Mouse (Mus musculus) liver, embryonic 12.5 days (tissue): ENCODE results near the gene Zfp174. TPM values are rescaled to one million over a fixed set of nuclear protein-coding genes. Genes with fewer than 3 reads are reported as not detected.

ENCODE experiments used
- ATAC-seq: fragments of 200-750 bp; cut with Nextera tagmentation; 2 replicates; pipeline ENCODE4 v1.8.0; 2017; ENCODE audit warnings: moderate number of reproducible peaks, mild to moderate bottlenecking, moderate library complexity
- H3K27ac ChIP-seq: fragments of 300-500 bp; sonication (generic); 2 replicates; pipeline ENCODE4 v1.5.1; 2016; ENCODE audit warnings: mild to moderate bottlenecking
- H3K27me3 ChIP-seq: fragments of 300-500 bp; sonication (generic); replicated peaks from 2 replicates; pipeline ENCODE4 v1.6.1; 2016; ENCODE audit warnings: mild to moderate bottlenecking, moderate library complexity
- H3K36me3 ChIP-seq: fragments of 300-500 bp; sonication (generic); 2 replicates; pipeline ENCODE4 v1.6.1; 2016; ENCODE audit warnings: mild to moderate bottlenecking, moderate library complexity
- H3K4me1 ChIP-seq: fragments of 300-500 bp; sonication (generic); 2 replicates; pipeline ENCODE4 v1.6.1; 2016
- H3K4me2 ChIP-seq: fragments of 300-500 bp; sonication (generic); 2 replicates; pipeline ENCODE4 v1.6.1; 2016; ENCODE audit warnings: mild to moderate bottlenecking, moderate library complexity
- H3K4me3 ChIP-seq: fragments of 300-500 bp; sonication (generic); 2 replicates; pipeline ENCODE4 v1.5.1; 2016; ENCODE audit warnings: mild to moderate bottlenecking, moderate library complexity
- H3K9ac ChIP-seq: fragments of 300-500 bp; sonication (generic); 2 replicates; pipeline ENCODE4 v1.6.1; 2016; ENCODE audit warnings: mild to moderate bottlenecking, moderate library complexity
- H3K9me3 ChIP-seq: fragments of 300-500 bp; sonication (generic); replicated peaks from 2 replicates; pipeline ENCODE4 v1.6.1; 2016; ENCODE audit warnings: mild to moderate bottlenecking, moderate library complexity
- WGBS: fragments of 180-500 bp; shearing (Covaris S2); methylation state at CpG from one replicate; pipeline ENCODE4 v1.1.7; 2016; ENCODE audit not compliant: insufficient replicate concordance; 5-methylcytosine and 5-hydroxymethylcytosine counted together
- polyA plus RNA-seq: library from polyadenylated mRNA; unstranded; fragments of >200 nt; fragmentation: Nextera tagmentation; extraction: Ambion mirVana; gene quantifications from 2 replicates; pipeline ENCODE4 v1.2.1, GENCODE M21; 2016

Gene Zfp174
- polyA plus RNA-seq, 1 experiment from 2014 or later, result 0.38 TPM

DNA sequence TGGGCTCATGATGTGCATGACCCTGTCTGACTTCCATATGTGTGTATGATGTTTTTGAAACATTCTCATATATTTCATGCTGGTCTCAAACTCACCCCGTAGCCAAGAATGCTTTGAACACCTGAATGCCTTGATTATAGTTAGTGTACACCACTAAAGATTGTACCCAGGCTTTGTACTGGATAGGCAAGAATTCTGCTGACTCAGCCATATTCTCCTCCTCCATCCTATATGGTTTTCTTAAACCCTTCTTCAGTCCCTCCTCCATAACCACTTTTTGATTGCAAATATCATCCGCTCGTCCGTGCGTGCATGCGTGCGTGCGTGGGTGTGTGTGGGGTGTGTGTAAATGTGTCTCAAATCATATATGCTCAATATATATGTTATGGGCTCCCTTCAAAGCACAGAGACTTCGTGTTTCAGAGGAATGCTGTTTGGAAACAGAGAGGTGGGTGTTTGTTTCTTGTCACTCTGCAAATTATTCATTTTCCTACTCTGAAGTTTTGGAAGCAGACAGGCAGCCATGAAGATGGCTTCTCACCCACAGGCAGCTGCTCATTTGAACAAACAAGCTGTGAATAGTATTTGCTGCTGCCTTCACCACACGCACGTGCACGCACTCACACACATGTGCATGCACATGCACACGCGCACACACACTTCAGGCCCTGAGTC is 44.7 kb downstream of the Zfp174 start:
- 87% methylated on average over 14 of the region's 14 CpGs for WGBS
- H3K27me3 ChIP-seq, result no peaks in the 10 kb centered on the region

DNA sequence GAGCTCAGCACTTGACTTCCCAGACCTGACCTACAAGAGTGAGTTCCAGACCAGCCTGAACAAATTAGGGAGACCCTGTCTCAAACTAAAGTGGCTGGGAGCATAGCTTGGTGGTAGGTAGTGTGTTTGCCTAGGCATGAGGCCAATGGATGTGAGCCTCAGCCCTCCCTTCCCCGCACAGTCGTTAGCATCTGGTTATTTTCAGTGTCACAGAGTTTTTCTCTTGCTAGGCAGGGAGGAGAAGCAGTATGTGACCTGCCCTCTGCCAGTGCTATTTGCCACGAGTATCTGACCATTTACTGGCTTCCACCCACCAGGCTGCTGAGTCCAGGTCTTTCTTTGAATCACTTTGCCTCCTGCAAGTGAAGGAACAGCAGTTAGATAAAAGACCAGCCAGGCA is 46.7 kb downstream of the Zfp174 start:
- H3K4me3 ChIP-seq, result no peak overlapping the region
- H3K9ac ChIP-seq, result no peak overlapping the region
- H3K27me3 ChIP-seq, result no peaks in the 10 kb centered on the region
- H3K4me2 ChIP-seq, result no peak overlapping the region
- no peaks in the 10 kb centered on the region for H3K9me3 ChIP-seq
- 65% methylated on average over 3 of the region's 3 CpGs for WGBS
- H3K36me3 ChIP-seq, result peaks cover 45% of the 10 kb centered on the region
- H3K4me1 ChIP-seq, result peaks cover 22% of the 10 kb centered on the region
- ATAC-seq, result no peak
- H3K27ac ChIP-seq, result no peak overlapping the region

More for the DNA sequence above, 44.7 kb downstream of the Zfp174 start:
- Histone ChIP-seq H3K27ac (no peak overlapping the region), H3K36me3 (peaks cover 27% of the 10 kb centered on the region), H3K9me3 (no peaks in the 10 kb centered on the region), H3K4me1 (peaks cover 32% of the 10 kb centered on the region), H3K9ac (no peak overlapping the region), H3K4me2 (no peak overlapping the region), H3K4me3 (no peak overlapping the region)
- no peak for ATAC-seq

DNA sequence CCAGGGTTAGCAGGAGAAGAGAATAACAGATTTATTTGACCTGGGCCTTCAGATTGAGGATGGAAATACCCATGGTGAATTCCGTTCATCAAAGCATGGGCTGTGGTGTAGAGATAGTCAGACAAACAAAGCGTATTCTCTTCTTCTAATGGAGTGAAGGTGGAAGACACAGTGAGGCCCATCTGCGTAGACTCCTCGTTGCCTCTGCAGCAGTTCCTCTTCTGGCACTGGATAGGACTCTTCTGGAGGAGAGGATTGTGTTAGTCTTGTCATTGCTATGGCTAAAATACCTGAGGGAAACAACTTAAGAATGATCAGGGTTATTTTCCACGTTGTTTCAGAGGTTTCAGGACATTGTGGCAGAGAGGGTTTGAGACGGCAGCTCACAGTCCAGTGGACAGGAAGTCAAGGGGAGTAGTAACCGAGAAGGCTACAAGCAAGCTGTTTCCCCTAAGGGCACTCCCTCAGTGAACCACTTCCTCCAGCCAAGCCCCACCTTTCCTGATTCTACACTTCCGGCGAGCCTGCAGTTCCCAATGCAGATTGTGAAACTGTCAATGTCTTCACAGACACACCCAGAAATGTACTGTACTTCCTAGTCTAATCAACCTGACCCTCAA is 48.2 kb downstream of the Zfp174 start:
- peak; percentile 66 for ATAC-seq
- Histone ChIP-seq H3K9ac (no peak overlapping the region; the same call in 1 of the 2 replicates), H3K4me2 (peak overlapping the region; percentile 37), H3K27ac (peak overlapping the region; percentile 43; the same call in 1 of the 2 replicates), H3K4me3 (no peak overlapping the region), H3K9me3 (no peaks in the 10 kb centered on the region), H3K36me3 (peaks cover 59% of the 10 kb centered on the region), H3K27me3 (no peaks in the 10 kb centered on the region), H3K4me1 (peaks cover 22% of the 10 kb centered on the region)
- 25% methylated on average over 9 of the region's 9 CpGs for WGBS

DNA sequence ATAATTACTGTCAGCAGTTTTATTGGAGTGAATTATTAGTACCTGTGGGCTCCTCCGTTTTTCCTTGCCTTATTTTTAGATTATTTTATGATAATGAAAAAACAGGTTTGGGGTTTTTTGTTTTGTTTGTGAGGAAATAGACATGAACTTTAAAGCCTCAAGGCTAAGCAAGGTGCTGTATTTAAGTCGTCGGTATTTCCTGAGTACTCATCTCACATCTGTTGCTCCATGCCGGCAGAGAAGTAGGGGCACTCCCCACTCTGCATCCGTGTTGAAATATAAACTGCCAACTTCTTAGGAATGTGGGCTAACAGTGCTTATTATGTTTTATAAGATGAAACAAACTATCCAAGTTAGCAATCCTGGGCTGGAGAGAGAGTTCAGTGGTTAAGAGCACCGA is 49.0 kb downstream of the Zfp174 start:
- Histone ChIP-seq H3K4me3 (no peak overlapping the region), H3K9ac (no peak overlapping the region), H3K27ac (no peak overlapping the region), H3K4me1 (peaks cover 22% of the 10 kb centered on the region), H3K36me3 (peaks cover 67% of the 10 kb centered on the region), H3K9me3 (no peaks in the 10 kb centered on the region), H3K4me2 (no peak overlapping the region), H3K27me3 (no peaks in the 10 kb centered on the region)
- ATAC-seq, result no peak
- WGBS, result 73% methylated on average over 6 of the region's 6 CpGs

DNA sequence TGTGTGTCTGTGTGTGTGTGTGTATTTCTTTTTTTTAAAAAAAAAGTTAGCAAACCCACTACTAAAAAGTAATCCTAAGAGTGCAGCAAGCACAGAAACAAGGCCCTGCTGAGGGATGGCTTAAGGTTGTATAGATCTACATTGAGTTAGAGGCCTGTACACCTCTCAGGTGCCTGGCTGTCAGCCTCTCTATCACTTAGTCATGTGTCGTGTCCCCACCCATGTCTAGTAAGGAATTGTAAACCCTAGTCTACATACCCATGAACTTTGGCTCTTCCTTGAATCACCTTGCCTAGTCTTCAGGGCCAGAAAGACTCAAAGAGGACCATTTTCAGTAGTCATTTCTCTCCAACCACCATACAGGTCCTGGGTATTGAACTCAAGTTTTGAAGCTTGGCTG is 49.5 kb downstream of the Zfp174 start:
- peaks cover 22% of the 10 kb centered on the region for H3K4me1 ChIP-seq
- H3K27ac ChIP-seq, result no peak overlapping the region
- no peak for ATAC-seq
- H3K36me3 ChIP-seq, result peaks cover 71% of the 10 kb centered on the region
- WGBS, result 62% methylated on average over 1 of the region's 1 CpGs
- H3K4me3 ChIP-seq, result no peak overlapping the region
- H3K9me3 ChIP-seq, result no peaks in the 10 kb centered on the region
- H3K4me2 ChIP-seq, result no peak overlapping the region
- no peaks in the 10 kb centered on the region for H3K27me3 ChIP-seq
- no peak overlapping the region for H3K9ac ChIP-seq

DNA sequence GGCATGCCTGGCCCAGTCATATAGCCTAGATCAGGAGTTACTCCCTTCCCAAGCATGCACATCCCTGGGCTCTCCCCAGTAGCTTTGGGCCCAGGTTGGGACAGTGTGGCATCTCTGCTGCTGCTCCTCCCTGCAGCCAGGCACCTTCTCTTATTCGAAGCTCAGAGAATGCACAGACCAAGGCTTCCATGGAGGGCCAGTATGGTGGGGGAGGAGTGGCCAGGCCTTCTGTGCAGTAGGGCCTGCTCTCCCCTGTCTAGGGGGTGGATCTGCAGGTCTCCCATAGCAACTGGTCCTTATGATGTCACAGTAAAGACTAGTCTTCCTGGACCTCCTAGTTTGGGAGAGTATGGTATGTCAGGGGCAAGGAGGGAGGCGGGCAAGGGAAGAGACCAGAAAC is 60.4 kb downstream of the Zfp174 start:
- peaks cover 16% of the 10 kb centered on the region for H3K4me1 ChIP-seq
- WGBS, result 63% methylated on average over 2 of the region's 2 CpGs
- no peak for ATAC-seq
- no peaks in the 10 kb centered on the region for H3K9me3 ChIP-seq
- H3K27ac ChIP-seq, result no peak overlapping the region
- peak overlapping the region; percentile 91 for H3K4me2 ChIP-seq
- 0 out of 2 replicates have a peak overlapping the region, but pooled peaks have one; percentile 76 for H3K4me3 ChIP-seq
- H3K9ac ChIP-seq, result no peak overlapping the region
- peaks cover 50% of the 10 kb centered on the region for H3K36me3 ChIP-seq
- H3K27me3 ChIP-seq, result no peaks in the 10 kb centered on the region

Other genes with a start within 250 kb of the Zfp174 start
- 0.11 TPM in 1 of 2 replicates, not detected in the other for gene Mefv, start 129.2 kb upstream of the Zfp174 start, polyA plus RNA-seq
- 23.3 and 24.7 TPM in 2 replicates for gene Zfp263, start 103.2 kb upstream of the Zfp174 start, polyA plus RNA-seq
- not detected in 2 replicates for gene Olfr15, start 16.4 kb upstream of the Zfp174 start, polyA plus RNA-seq
- 28.1 and 30.3 TPM in 2 replicates for gene Naa60, start 25.1 kb downstream of the Zfp174 start, polyA plus RNA-seq
- gene Zfp597, start 37.3 kb downstream of the Zfp174 start, polyA plus RNA-seq, result 3.0 and 3.2 TPM in 2 replicates
- gene Gm20695, start 37.4 kb downstream of the Zfp174 start, polyA plus RNA-seq, result 0.81 and 1.2 TPM in 2 replicates
- gene 1700037C18Rik, start 61.4 kb downstream of the Zfp174 start, polyA plus RNA-seq, result 3.1 and 3.9 TPM in 2 replicates
- 12.4 and 12.5 TPM in 2 replicates for gene Cluap1, start 61.5 kb downstream of the Zfp174 start, polyA plus RNA-seq
- 0.38 and 0.55 TPM in 2 replicates for gene Nlrc3, start 129.4 kb downstream of the Zfp174 start, polyA plus RNA-seq
- gene Slx4, start 156.5 kb downstream of the Zfp174 start, polyA plus RNA-seq, result 14.0 and 16.5 TPM in 2 replicates
- 2.1 and 3.2 TPM in 2 replicates for gene Dnase1, start 189.7 kb downstream of the Zfp174 start, polyA plus RNA-seq
- gene Trap1, start 230.6 kb downstream of the Zfp174 start, polyA plus RNA-seq, result 99.4 and 104 TPM in 2 replicates